Mouse (Mus musculus) limb, embryonic 11.5 days (tissue): ENCODE data around the gene Tmem39a. TPM values are rescaled to one million over a fixed set of nuclear protein-coding genes. Genes with fewer than 3 reads are reported as not detected.

ENCODE experiments used
- ATAC-seq: fragments of 200-750 bp; cut with Nextera tagmentation; 2 replicates; pipeline ENCODE4 v1.8.0; 2017; ENCODE audit warnings: low read depth; ENCODE audit not compliant: insufficient number of reproducible peaks, low FRiP score, low TSS enrichment
- DNase-seq: peaks from one replicate; pipeline ENCODE4 v3.0.0-alpha.2; 2015; ENCODE audit warnings: low spot score
- H3K27ac ChIP-seq: fragments of 300-500 bp; sonication (generic); replicated peaks from 2 replicates; pipeline ENCODE4 v1.5.1; 2014; ENCODE audit warnings: low read depth, mild to moderate bottlenecking, low read length
- H3K27me3 ChIP-seq: fragments of 300-500 bp; sonication (generic); 2 replicates; pipeline ENCODE4 v1.6.1; 2014; ENCODE audit warnings: mild to moderate bottlenecking, low read length, mixed read lengths; ENCODE audit not compliant: control insufficient read depth, insufficient read depth
- H3K36me3 ChIP-seq: fragments of 300-500 bp; sonication (generic); 2 replicates; pipeline ENCODE4 v1.6.1; 2014; ENCODE audit warnings: mild to moderate bottlenecking, low read length, moderate library complexity, mixed read lengths; ENCODE audit not compliant: control insufficient read depth, insufficient read depth
- H3K4me1 ChIP-seq: fragments of 300-500 bp; sonication (generic); 2 replicates; pipeline ENCODE4 v1.6.1; 2014; ENCODE audit warnings: low read length, mixed read lengths; ENCODE audit not compliant: control insufficient read depth, insufficient read depth
- H3K4me2 ChIP-seq: fragments of 300-500 bp; sonication (generic); 2 replicates; pipeline ENCODE4 v1.6.1; 2014; ENCODE audit warnings: low read depth, mild to moderate bottlenecking, moderate library complexity; ENCODE audit not compliant: severe bottlenecking
- H3K4me3 ChIP-seq: fragments of 300-500 bp; sonication (generic); 2 replicates; pipeline ENCODE4 v1.5.1; 2014; ENCODE audit warnings: low read depth, low read length
- H3K9ac ChIP-seq: fragments of 300-500 bp; sonication (generic); 2 replicates; pipeline ENCODE4 v1.6.1; 2014; ENCODE audit warnings: mild to moderate bottlenecking, low read length
- H3K9me3 ChIP-seq: fragments of 300-500 bp; sonication (generic); 2 replicates; pipeline ENCODE4 v1.6.1; 2016; ENCODE audit warnings: low read length; ENCODE audit not compliant: control insufficient read depth
- WGBS: fragments of 180-500 bp; shearing (Covaris S2); extraction: QIAGEN DNeasy Blood & Tissue Kit; methylation state at CpG from one replicate; pipeline ENCODE4 v1.1.7; 2014; 5-methylcytosine and 5-hydroxymethylcytosine counted together
- polyA plus RNA-seq: library from polyadenylated mRNA; unstranded; fragments of >200 nt; fragmentation: Nextera tagmentation; extraction: Ambion mirVana; gene quantifications from 2 replicates; pipeline ENCODE4 v1.2.1, GENCODE M21; 2014

Gene Tmem39a
- polyA plus RNA-seq, 1 experiment from 2014 or later, result 135 TPM

- ATAC-seq (no peak), DNase-seq (no peak)
- Histone ChIP-seq H3K4me2 (no peak overlapping the region), H3K4me1 (no peaks in the 10 kb centered on the region), H3K27ac (no peak overlapping the region), H3K4me3 (no peak overlapping the region), H3K9ac (no peak overlapping the region), H3K9me3 (0 out of 2 replicates have a peak, but pooled peaks cover 4% of the 10 kb centered on the region), H3K36me3 (no peaks in the 10 kb centered on the region), H3K27me3 (no peaks in the 10 kb centered on the region)
- 81% methylated on average over 5 of the region's 5 CpGs for WGBS
These were observed 54.1 kb downstream of the Tmem39a start for GRCm38 (mm10) chr16:38612646-38613045.

DNA sequence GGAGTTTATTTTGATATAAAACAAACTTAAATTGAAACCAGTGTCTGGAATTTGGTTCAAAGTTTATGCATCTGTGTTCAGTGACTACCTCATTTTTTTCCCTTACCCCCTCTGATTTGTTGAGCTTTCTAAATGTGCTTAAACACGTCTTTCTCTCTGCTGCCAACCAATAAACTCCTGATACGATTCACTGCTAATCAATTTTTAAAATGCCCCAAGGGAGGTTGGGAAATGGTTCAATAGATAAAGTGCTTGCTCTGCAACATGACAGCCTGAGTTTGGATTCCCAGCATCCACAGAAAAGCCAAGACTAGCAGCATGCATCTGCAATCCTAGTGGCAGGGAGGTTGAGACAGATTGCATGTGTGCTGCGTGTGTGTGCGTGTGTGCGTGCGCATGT, 55.1 kb downstream of the Tmem39a start:
- no peaks in the 10 kb centered on the region for H3K27me3 ChIP-seq
- DNase-seq (no peak), ATAC-seq (no peak)
- no peaks in the 10 kb centered on the region for H3K36me3 ChIP-seq
- no peak overlapping the region for H3K4me3 ChIP-seq
- H3K4me2 ChIP-seq, result no peak overlapping the region
- H3K27ac ChIP-seq, result no peak overlapping the region
- WGBS, result 91% methylated on average over 6 of the region's 6 CpGs
- no peak overlapping the region for H3K9ac ChIP-seq
- no peaks in the 10 kb centered on the region for H3K4me1 ChIP-seq
- H3K9me3 ChIP-seq, result 0 out of 2 replicates have a peak, but pooled peaks cover 4% of the 10 kb centered on the region

- Histone ChIP-seq H3K4me1 (no peaks in the 10 kb centered on the region), H3K9ac (no peak overlapping the region), H3K36me3 (no peaks in the 10 kb centered on the region), H3K4me3 (no peak overlapping the region), H3K27ac (no peak overlapping the region), H3K27me3 (no peaks in the 10 kb centered on the region), H3K4me2 (no peak overlapping the region), H3K9me3 (no peaks in the 10 kb centered on the region)
- WGBS, result 93% methylated on average over 13 of the region's 13 CpGs
- no peak for DNase-seq
- ATAC-seq, result no peak
These were observed 59.5 kb downstream of the Tmem39a start for GRCm38 (mm10) chr16:38617977-38618376.

DNA sequence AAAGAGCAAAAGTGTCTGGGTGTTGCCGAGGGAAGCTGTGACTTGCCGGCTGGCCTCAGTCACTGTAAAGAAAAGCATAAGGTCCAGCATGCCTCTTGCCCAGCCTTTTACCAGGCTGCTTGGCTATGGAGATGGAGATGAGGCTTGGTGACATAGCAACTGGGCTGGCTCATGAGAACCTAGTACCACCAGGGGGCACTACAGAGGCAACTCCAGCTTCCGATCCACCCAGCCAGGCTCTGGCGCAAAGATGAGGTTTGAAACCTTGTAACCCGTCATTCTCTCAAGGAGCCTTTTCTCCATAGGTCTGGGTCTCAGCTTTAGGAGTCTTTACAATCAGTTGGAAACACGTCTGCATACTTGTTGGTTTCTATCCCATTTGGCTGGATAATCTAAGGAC, 60.6 kb downstream of the Tmem39a start:
- no peak overlapping the region for H3K4me2 ChIP-seq
- no peaks in the 10 kb centered on the region for H3K27me3 ChIP-seq
- no peak overlapping the region for H3K4me3 ChIP-seq
- WGBS, result 21% methylated on average over 6 of the region's 6 CpGs
- DNase-seq (peak; percentile 83), ATAC-seq (no peak)
- no peaks in the 10 kb centered on the region for H3K9me3 ChIP-seq
- H3K27ac ChIP-seq, result no peak overlapping the region
- H3K4me1 ChIP-seq, result no peaks in the 10 kb centered on the region
- H3K9ac ChIP-seq, result no peak overlapping the region
- H3K36me3 ChIP-seq, result no peaks in the 10 kb centered on the region

- Histone ChIP-seq H3K27me3 (no peaks in the 10 kb centered on the region), H3K9ac (no peak overlapping the region), H3K36me3 (no peaks in the 10 kb centered on the region), H3K4me1 (no peaks in the 10 kb centered on the region), H3K4me3 (no peak overlapping the region), H3K4me2 (no peak overlapping the region), H3K27ac (no peak overlapping the region), H3K9me3 (no peaks in the 10 kb centered on the region)
- ATAC-seq (no peak), DNase-seq (no peak)
- 91% methylated on average over 16 of the region's 16 CpGs for WGBS
These were observed 62.4 kb downstream of the Tmem39a start for GRCm38 (mm10) chr16:38620696-38621450.

GRCm38 (mm10) chr16:38622283-38622682, 63.8 kb downstream of the Tmem39a start:
- no peak for DNase-seq
- no peaks in the 10 kb centered on the region for H3K36me3 ChIP-seq
- WGBS, result 84% methylated on average over 2 of the region's 2 CpGs

DNA sequence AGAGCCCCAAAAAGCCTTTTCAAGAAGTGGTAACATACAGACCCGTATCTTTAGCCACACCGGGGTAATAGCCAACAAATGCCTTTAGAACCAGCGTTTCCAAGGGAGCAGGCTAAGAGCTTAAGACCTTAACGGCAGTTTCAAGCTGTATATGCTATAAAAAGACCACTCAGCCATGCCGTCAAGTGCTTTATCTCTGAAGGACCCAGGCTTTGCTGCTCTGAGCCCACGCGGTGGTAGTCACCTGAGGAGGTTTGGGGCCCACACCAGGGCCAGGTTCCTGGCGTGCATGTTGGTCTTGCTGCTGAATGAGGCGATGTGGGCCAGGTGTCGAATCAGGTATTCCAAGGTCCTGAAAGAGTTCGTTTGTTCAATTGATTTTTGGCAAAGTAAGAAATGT, 65.8 kb downstream of the Tmem39a start:
- H3K9ac ChIP-seq, result no peak overlapping the region
- DNase-seq, result no peak
- no peaks in the 10 kb centered on the region for H3K9me3 ChIP-seq
- no peak overlapping the region for H3K4me2 ChIP-seq
- ATAC-seq, result no peak
- H3K4me3 ChIP-seq, result no peak overlapping the region
- no peaks in the 10 kb centered on the region for H3K27me3 ChIP-seq
- WGBS, result 79% methylated on average over 11 of the region's 11 CpGs
- no peaks in the 10 kb centered on the region for H3K36me3 ChIP-seq
- H3K4me1 ChIP-seq, result no peaks in the 10 kb centered on the region
- no peak overlapping the region for H3K27ac ChIP-seq

More at GRCm38 (mm10) chr16:38622283-38622682, 63.8 kb downstream of the Tmem39a start:
- Histone ChIP-seq H3K4me3 (no peak overlapping the region), H3K9me3 (no peaks in the 10 kb centered on the region), H3K27me3 (no peaks in the 10 kb centered on the region), H3K27ac (no peak overlapping the region), H3K4me2 (no peak overlapping the region), H3K4me1 (no peaks in the 10 kb centered on the region), H3K9ac (no peak overlapping the region)
- ATAC-seq, result no peak

DNA sequence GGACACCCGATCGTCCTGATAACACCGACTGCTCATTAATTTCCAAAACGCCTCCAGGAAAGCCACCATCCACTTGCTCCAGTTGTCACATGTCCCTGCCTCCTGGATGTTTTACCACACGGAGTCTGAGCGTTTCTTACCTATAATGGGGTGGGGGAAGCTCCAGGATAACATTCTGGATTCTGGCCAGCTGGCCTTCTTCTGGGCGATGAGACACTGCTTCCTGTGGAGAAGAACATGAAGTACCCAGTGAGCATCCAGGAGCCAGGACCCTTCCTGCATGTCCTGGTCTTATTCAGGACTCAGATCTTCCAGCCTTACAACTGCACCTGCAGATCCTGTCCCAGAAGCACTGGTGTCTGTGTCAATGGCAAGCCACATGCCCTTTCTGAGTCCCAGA, 66.9 kb downstream of the Tmem39a start:
- no peak for ATAC-seq

More for the DNA sequence above, 66.9 kb downstream of the Tmem39a start:
- Histone ChIP-seq H3K27me3 (no peaks in the 10 kb centered on the region), H3K4me2 (no peak overlapping the region), H3K9me3 (no peaks in the 10 kb centered on the region), H3K36me3 (no peaks in the 10 kb centered on the region), H3K4me3 (no peak overlapping the region), H3K9ac (no peak overlapping the region), H3K4me1 (no peaks in the 10 kb centered on the region), H3K27ac (no peak overlapping the region)
- WGBS, result 90% methylated on average over 7 of the region's 7 CpGs
- no peak for DNase-seq
